Mouse (Mus musculus): ENCODE measurements at regions not wholly inside any gene's neighbourhood (a gene's known extent, or its start where the extent isn't known, plus 50 kb on each side); places are given as distances from the start of the nearest gene placed in this dataset.

DNA sequence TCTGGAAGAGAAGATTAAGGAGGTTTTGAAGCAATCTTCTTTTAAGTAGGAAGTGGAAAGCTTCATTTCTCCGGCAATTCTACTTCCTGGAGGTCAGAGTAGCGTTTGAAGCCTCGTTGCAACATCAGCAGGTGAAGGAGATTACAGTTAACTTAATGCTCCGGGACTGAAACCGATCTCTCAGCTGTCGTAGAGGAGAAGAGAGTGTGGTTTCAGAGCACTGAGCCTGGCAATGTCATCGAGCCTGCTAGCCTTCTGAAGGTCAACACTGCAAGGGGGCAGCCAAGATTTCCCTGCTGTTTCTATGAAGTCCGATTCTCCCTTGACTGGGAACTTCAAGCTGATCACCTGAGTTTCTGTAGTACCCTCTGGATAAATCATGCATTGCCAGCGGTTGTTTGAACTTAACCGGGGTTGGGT lies 299.1 kb downstream of the Pten start:
- Histone ChIP-seq H3K4me3 (ENCODE audit: insufficient read depth, low read length) (no peak overlapping the region), H3K27ac (ENCODE audit: insufficient read depth, low read length) (no peak overlapping the region), H3K4me1 (ENCODE audit: control insufficient read depth, insufficient read depth, low read length) (no peaks in the 10 kb centered on the region)
- TF ChIP-seq CTCF (IDR thresholded peaks at IDR 0.05; ENCODE audit: extremely low read depth, insufficient read depth, low read length) = no peak
- no peak for TF ChIP-seq POLR2A (IDR thresholded peaks at IDR 0.05; ENCODE audit: extremely low read depth, insufficient read depth, low read length)

DNA sequence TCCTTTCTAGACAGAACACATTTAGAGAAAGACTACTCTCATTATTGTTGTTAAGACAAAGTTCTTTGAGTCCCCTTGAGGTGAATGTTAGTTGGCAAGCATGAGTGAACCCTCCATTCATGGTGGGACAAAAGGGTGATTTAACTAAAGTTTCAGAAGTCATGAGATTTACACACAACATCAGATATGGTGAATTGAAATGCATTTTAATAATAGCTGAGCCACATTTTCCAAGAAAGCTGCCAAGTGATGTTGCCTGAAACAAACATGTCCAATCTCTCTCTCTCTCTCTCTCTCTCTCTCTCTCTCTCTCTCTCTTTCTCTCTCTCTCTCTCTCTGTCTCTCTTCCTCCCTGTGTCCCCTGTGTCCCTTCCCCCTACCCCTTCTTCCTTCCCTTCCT lies 303.7 kb downstream of the Pten start:
- Histone ChIP-seq H3K4me3 (ENCODE audit: insufficient read depth, low read length) (no peak overlapping the region), H3K27ac (ENCODE audit: insufficient read depth, low read length) (no peak overlapping the region), H3K4me1 (ENCODE audit: control insufficient read depth, insufficient read depth, low read length) (no peaks in the 10 kb centered on the region)
- no peak for TF ChIP-seq POLR2A (IDR thresholded peaks at IDR 0.05; ENCODE audit: extremely low read depth, insufficient read depth, low read length)
- no peak for TF ChIP-seq CTCF (IDR thresholded peaks at IDR 0.05; ENCODE audit: extremely low read depth, insufficient read depth, low read length)

DNA sequence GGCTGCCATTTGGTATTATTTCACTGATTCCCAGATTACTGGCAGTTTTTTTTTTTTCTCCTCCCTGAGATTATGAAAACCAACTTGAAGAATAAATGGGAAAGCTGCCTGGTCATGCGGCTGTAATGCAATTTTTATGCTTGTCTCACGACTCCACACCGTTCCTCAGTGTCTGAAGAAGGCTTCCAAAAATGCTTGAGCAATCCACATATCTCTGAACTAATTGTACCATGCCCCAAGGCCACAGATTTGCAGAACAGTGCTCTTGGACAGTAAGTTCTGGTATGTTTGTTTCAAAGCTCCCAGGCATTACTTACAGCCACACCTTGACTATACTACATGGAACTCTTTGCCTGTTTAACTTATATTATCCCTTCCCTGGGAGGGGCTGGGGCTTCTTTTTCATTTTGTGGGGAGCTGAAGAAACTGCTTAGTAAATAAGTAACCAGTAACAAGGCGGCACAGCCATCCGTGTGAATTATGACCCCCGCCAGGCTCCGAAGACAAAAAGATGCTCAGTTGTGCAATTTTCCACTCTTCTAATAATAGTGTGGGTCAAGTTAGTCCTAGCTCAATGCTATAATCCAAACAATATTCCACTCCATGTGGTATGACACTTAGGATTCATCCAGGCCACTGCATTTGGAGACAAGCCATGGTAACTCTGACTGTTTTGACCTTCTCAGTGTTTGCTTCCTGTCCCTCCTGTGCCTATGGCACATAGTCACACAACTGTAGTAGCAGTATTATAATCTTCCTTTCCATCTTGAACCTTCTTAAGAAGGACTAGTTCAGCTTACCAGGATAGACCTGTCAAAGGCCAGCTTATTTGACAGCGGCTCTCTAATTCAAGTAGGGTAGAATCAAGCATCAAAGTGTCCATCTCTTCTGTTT lies 305.1 kb downstream of the Pten start:
- Histone ChIP-seq H3K4me1 (ENCODE audit: control insufficient read depth, insufficient read depth, low read length) (no peaks in the 10 kb centered on the region), H3K27ac (ENCODE audit: insufficient read depth, low read length) (no peak overlapping the region), H3K4me3 (ENCODE audit: insufficient read depth, low read length) (no peak overlapping the region)
- TF ChIP-seq POLR2A (IDR thresholded peaks at IDR 0.05; ENCODE audit: extremely low read depth, insufficient read depth, low read length) = no peak
- TF ChIP-seq CTCF (IDR thresholded peaks at IDR 0.05; ENCODE audit: extremely low read depth, insufficient read depth, low read length) = no peak

- Histone ChIP-seq H3K27ac (ENCODE audit: insufficient read depth, low read length) (no peak overlapping the region), H3K4me1 (ENCODE audit: control insufficient read depth, insufficient read depth, low read length) (no peaks in the 10 kb centered on the region), H3K4me3 (ENCODE audit: insufficient read depth, low read length) (no peak overlapping the region)
- TF ChIP-seq POLR2A (IDR thresholded peaks at IDR 0.05; ENCODE audit: extremely low read depth, insufficient read depth, low read length) (no peak), CTCF (IDR thresholded peaks at IDR 0.05; ENCODE audit: extremely low read depth, insufficient read depth, low read length) (no peak)
These were observed 308.2 kb downstream of the Pten start for GRCm38 (mm10) chr19:33065274-33066200.

DNA sequence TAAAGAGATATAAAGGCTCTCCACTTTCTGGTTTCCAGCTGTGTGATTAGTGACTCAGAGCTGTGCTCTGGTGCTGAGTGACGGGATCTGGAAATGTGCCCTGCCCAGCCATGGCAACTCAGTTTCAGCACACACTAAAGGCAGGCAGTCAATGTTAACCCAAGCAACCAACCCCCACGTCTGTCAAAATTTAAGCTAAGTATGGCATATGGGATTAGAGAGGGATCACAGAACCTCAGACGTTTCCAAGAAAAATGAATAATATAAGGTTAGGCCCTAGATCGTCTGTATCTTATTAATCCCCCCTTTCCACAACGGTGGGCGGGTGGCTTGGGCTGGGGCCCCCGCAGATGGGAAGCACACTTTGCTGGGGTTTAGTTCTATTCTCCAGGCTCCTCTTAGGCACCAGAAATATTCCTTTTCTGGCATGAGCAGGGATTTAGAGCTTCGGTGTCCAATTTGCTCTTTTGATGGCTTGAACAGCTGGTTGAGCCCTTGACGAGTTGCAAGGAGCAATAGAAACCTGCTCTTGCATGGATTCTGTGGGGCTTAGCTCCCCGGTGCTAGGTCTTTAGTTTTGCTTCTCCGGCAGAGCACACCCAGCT lies 311.2 kb downstream of the Pten start:
- no peaks in the 10 kb centered on the region for H3K4me1 ChIP-seq (ENCODE audit: control insufficient read depth, insufficient read depth, low read length)
- no peak overlapping the region for H3K4me3 ChIP-seq (ENCODE audit: insufficient read depth, low read length)
- no peak for TF ChIP-seq CTCF (IDR thresholded peaks at IDR 0.05; ENCODE audit: extremely low read depth, insufficient read depth, low read length)
- TF ChIP-seq POLR2A (IDR thresholded peaks at IDR 0.05; ENCODE audit: extremely low read depth, insufficient read depth, low read length) = no peak
- no peak overlapping the region for H3K27ac ChIP-seq (ENCODE audit: insufficient read depth, low read length)

- H3K4me1 ChIP-seq (ENCODE audit: control insufficient read depth, insufficient read depth, low read length) = no peaks in the 10 kb centered on the region
- TF ChIP-seq CTCF (IDR thresholded peaks at IDR 0.05; ENCODE audit: extremely low read depth, insufficient read depth, low read length) (no peak), POLR2A (IDR thresholded peaks at IDR 0.05; ENCODE audit: extremely low read depth, insufficient read depth, low read length) (no peak)
- no peak overlapping the region for H3K27ac ChIP-seq (ENCODE audit: insufficient read depth, low read length)
These were observed 312.5 kb downstream of the Pten start for GRCm38 (mm10) chr19:33069761-33070160.

GRCm38 (mm10) chr19:33072299-33072698 lies 315.0 kb downstream of the Pten start:
- no peaks in the 10 kb centered on the region for H3K4me1 ChIP-seq (ENCODE audit: control insufficient read depth, insufficient read depth, low read length)
- TF ChIP-seq CTCF (IDR thresholded peaks at IDR 0.05; ENCODE audit: extremely low read depth, insufficient read depth, low read length) = no peak
- no peak for TF ChIP-seq POLR2A (IDR thresholded peaks at IDR 0.05; ENCODE audit: extremely low read depth, insufficient read depth, low read length)
- H3K27ac ChIP-seq (ENCODE audit: insufficient read depth, low read length) = no peak overlapping the region
- H3K4me3 ChIP-seq (ENCODE audit: insufficient read depth, low read length) = no peak overlapping the region

More at GRCm38 (mm10) chr19:33069761-33070160, 312.5 kb downstream of the Pten start:
- H3K4me3 ChIP-seq (ENCODE audit: insufficient read depth, low read length) = no peak overlapping the region

- Histone ChIP-seq H3K4me3 (ENCODE audit: insufficient read depth, low read length) (no peak overlapping the region), H3K27ac (ENCODE audit: insufficient read depth, low read length) (no peak overlapping the region), H3K4me1 (ENCODE audit: control insufficient read depth, insufficient read depth, low read length) (no peaks in the 10 kb centered on the region)
- TF ChIP-seq POLR2A (IDR thresholded peaks at IDR 0.05; ENCODE audit: extremely low read depth, insufficient read depth, low read length) (no peak), CTCF (IDR thresholded peaks at IDR 0.05; ENCODE audit: extremely low read depth, insufficient read depth, low read length) (no peak)
These were observed 317.2 kb downstream of the Rnls start for GRCm38 (mm10) chr19:33074907-33075306.

DNA sequence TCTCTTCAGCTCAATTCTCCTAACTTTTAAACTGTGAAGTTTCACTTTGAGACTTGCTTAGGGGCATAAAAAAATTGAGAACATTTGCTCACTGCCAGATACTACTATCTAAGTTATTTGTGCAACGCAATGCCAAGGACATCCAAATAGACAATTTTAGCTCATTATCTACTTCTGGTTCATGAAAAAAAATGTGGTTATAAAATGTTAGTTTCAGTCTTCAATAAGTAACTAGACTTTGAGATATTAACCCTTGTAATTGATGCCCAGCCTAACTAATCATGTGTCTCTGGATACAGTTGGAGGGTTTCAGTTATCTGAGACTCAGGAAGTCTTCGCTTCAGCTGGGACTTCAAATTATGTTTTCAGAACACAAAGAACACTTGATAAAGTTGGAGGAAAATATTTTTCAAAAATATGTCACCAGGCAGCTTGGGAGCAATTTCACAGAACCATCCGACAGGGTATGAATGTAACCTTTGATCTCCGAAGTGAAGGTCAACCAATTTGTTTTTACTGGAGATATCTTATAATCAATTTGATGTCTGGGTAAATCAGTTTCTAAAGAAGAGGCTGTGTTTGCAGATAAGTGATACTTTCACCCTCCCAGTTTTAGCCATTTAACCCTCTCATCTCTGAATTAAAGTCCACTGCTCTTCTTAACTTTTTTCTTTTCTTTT lies 313.3 kb downstream of the Rnls start:
- no peak overlapping the region for H3K4me3 ChIP-seq (ENCODE audit: insufficient read depth, low read length)
- H3K4me1 ChIP-seq (ENCODE audit: control insufficient read depth, insufficient read depth, low read length) = no peaks in the 10 kb centered on the region
- no peak for TF ChIP-seq CTCF (IDR thresholded peaks at IDR 0.05; ENCODE audit: extremely low read depth, insufficient read depth, low read length)
- H3K27ac ChIP-seq (ENCODE audit: insufficient read depth, low read length) = no peak overlapping the region
